Mouse (Mus musculus) megakaryocyte, embryonic 14.5 days (primary cell): ENCODE measurements at regions not wholly inside any gene's neighbourhood (a gene's known extent, or its start where the extent isn't known, plus 50 kb on each side); places are given as distances from the start of the nearest gene placed in this dataset.

Experiments
- FLI1 ChIP-seq: IDR thresholded peaks from 2 replicates; pipeline ENCODE4 v1.6.1; 2012; ENCODE audit warnings: low read length, inconsistent platforms, mixed read lengths
- GATA1 ChIP-seq: IDR thresholded peaks from 3 replicates; pipeline ENCODE4 v1.6.1; 2012; ENCODE audit warnings: mixed read lengths, low read length, inconsistent platforms, borderline replicate concordance

- TF ChIP-seq GATA1 (no peak), FLI1 (no peak)
These were observed 353.4 kb downstream of the Bmper start for GRCm38 (mm10) chr9:23576314-23576713.
